Mouse (Mus musculus) intestine, embryonic 16.5 days (tissue): ENCODE data around the gene Zranb1. TPM values are rescaled to one million over a fixed set of nuclear protein-coding genes. Genes with fewer than 3 reads are reported as not detected.

ENCODE experiments used
- ATAC-seq: fragments of 200-750 bp; cut with Nextera tagmentation; 2 replicates; pipeline ENCODE4 v1.8.0; 2017; ENCODE audit warnings: moderate TSS enrichment, moderate library complexity
- H3K27ac ChIP-seq: fragments of 300-500 bp; sonication (generic); 2 replicates; pipeline ENCODE4 v1.5.1; 2014; ENCODE audit warnings: mild to moderate bottlenecking, low read length
- H3K27me3 ChIP-seq: fragments of 300-500 bp; sonication (generic); replicated peaks from 2 replicates; pipeline ENCODE4 v1.6.1; 2014; ENCODE audit warnings: low read length, control low read depth, mixed read lengths; ENCODE audit not compliant: control insufficient read depth, insufficient read depth
- H3K36me3 ChIP-seq: fragments of 300-500 bp; sonication (generic); 2 replicates; pipeline ENCODE4 v1.6.1; 2014; ENCODE audit warnings: low read length, control low read depth; ENCODE audit not compliant: control insufficient read depth, insufficient read depth
- H3K4me1 ChIP-seq: fragments of 300-500 bp; sonication (generic); 2 replicates; pipeline ENCODE4 v1.6.1; 2014; ENCODE audit warnings: low read length, control low read depth, mixed read lengths; ENCODE audit not compliant: control insufficient read depth, insufficient read depth
- H3K4me2 ChIP-seq: fragments of 300-500 bp; sonication (generic); 2 replicates; pipeline ENCODE4 v1.6.1; 2014; ENCODE audit warnings: low read depth, low read length, control low read depth
- H3K4me3 ChIP-seq: fragments of 300-500 bp; sonication (generic); 2 replicates; pipeline ENCODE4 v1.5.1; 2014; ENCODE audit warnings: mild to moderate bottlenecking, low read length
- H3K9ac ChIP-seq: fragments of 300-500 bp; sonication (generic); 2 replicates; pipeline ENCODE4 v1.6.1; 2014; ENCODE audit warnings: low read depth, low read length
- H3K9me3 ChIP-seq: fragments of 300-500 bp; sonication (generic); 2 replicates; pipeline ENCODE4 v1.6.1; 2016; ENCODE audit warnings: low read length, control low read depth; ENCODE audit not compliant: control insufficient read depth
- whole genome bisulfite sequencing: fragments of 180-500 bp; shearing (Covaris S2); extraction: QIAGEN DNeasy Blood & Tissue Kit; methylation state at CpG from one replicate; pipeline ENCODE4 v1.1.7; 2014; 5-methylcytosine and 5-hydroxymethylcytosine counted together
- polyA plus RNA-seq: library from polyadenylated mRNA; unstranded; fragments of >200 nt; fragmentation: Nextera tagmentation; extraction: Ambion mirVana; gene quantifications from 2 replicates; pipeline ENCODE4 v1.2.1, GENCODE M21; 2015

Gene Zranb1
- polyA plus RNA-seq, 1 experiment from 2014 or later, result 5.7 TPM

DNA sequence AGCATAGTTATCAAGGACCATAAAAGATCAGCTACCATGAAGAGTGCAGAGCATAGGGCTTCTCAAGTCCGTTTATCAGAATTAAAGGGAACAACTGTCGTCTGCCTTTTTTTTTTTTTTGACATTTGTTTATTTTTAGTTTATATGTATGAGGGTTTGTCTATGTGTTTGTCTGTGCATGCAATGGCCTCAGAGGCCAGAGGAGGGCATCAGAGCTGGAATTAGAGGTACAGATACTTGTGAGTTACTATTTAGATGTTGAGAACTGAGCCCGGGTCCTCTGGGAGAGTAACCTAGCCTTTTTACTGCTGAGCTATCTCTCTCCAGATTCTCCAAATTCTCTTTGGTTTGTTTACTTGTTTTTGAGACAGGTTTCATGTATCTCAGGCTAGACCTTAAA is 27.1 kb upstream of the Zranb1 start:
- Histone ChIP-seq H3K4me1 (peaks cover 5% of the 10 kb centered on the region; the same call in 1 of the 2 replicates), H3K27ac (no peak overlapping the region), H3K9me3 (peaks cover 3% of the 10 kb centered on the region; the same call in 1 of the 2 replicates), H3K36me3 (no peaks in the 10 kb centered on the region), H3K4me2 (no peak overlapping the region), H3K27me3 (no peaks in the 10 kb centered on the region), H3K9ac (no peak overlapping the region), H3K4me3 (no peak overlapping the region)
- WGBS, result 66% methylated on average over 3 of the region's 3 CpGs
- no peak for ATAC-seq

GRCm38 (mm10) chr7:132921971-132922370 is 9.0 kb upstream of the Zranb1 start:
- no peaks in the 10 kb centered on the region for H3K9me3 ChIP-seq
- H3K4me1 ChIP-seq, result no peaks in the 10 kb centered on the region
- H3K9ac ChIP-seq, result no peak overlapping the region
- no peaks in the 10 kb centered on the region for H3K36me3 ChIP-seq
- no peak overlapping the region for H3K27ac ChIP-seq
- H3K4me3 ChIP-seq, result no peak overlapping the region
- ATAC-seq, result no peak
- 48% methylated on average over 3 of the region's 3 CpGs for WGBS
- H3K27me3 ChIP-seq, result no peaks in the 10 kb centered on the region
- H3K4me2 ChIP-seq, result no peak overlapping the region

- ATAC-seq, result peak; percentile 88
- Histone ChIP-seq H3K27ac (no peak overlapping the region), H3K4me2 (no peak overlapping the region), H3K36me3 (no peaks in the 10 kb centered on the region), H3K4me1 (no peaks in the 10 kb centered on the region), H3K9me3 (no peaks in the 10 kb centered on the region), H3K9ac (no peak overlapping the region), H3K4me3 (no peak overlapping the region), H3K27me3 (no peaks in the 10 kb centered on the region)
- WGBS, result 57% methylated on average over 2 of the region's 2 CpGs
These were observed 5.7 kb upstream of the Zranb1 start for GRCm38 (mm10) chr7:132925227-132925626.

- no peak overlapping the region for H3K4me2 ChIP-seq
- H3K36me3 ChIP-seq, result no peaks in the 10 kb centered on the region
- H3K27ac ChIP-seq, result no peak overlapping the region
- no peak overlapping the region for H3K9ac ChIP-seq
- ATAC-seq, result no peak
- no peak overlapping the region for H3K4me3 ChIP-seq
- H3K9me3 ChIP-seq, result no peaks in the 10 kb centered on the region
- H3K27me3 ChIP-seq, result no peaks in the 10 kb centered on the region
- H3K4me1 ChIP-seq, result no peaks in the 10 kb centered on the region
- WGBS, result 62% methylated on average over 3 of the region's 3 CpGs
These were observed 3.7 kb upstream of the Zranb1 start for GRCm38 (mm10) chr7:132927201-132927600.

DNA sequence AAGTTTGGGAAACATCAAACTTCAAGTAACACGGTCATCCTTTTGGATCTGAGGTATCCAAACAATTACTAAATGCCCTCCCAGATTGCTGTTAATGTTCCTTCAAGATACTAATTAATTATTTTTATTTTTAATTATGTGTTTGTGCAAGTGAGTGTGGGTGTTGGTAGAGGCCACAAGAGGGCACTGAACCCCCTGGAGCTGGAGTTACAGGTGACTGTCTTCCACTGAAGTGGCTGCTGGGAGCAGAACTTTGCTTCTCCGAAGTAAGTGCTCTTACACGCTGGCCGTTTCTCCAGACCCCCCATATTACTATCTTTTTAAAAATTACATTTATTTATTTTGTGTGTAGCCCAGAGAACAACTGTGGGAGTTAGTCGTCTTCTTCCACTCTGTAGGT is 887 bp upstream of the Zranb1 start:
- Histone ChIP-seq H3K9me3 (no peaks in the 10 kb centered on the region), H3K4me1 (peaks cover 4% of the 10 kb centered on the region), H3K4me3 (peak overlapping the region; percentile 86), H3K4me2 (peak overlapping the region; percentile 65), H3K36me3 (no peaks in the 10 kb centered on the region), H3K27me3 (no peaks in the 10 kb centered on the region), H3K9ac (peak overlapping the region; percentile 91), H3K27ac (no peak overlapping the region)
- ATAC-seq, result no peak
- 81% methylated on average over 5 of the region's 5 CpGs for WGBS

- Histone ChIP-seq H3K27me3 (no peaks in the 10 kb centered on the region), H3K27ac (peak overlapping the region; percentile 98), H3K4me2 (peak overlapping the region; percentile 67), H3K4me1 (peaks cover 4% of the 10 kb centered on the region), H3K9ac (peak overlapping the region; percentile 91), H3K4me3 (peak overlapping the region; percentile 86), H3K9me3 (no peaks in the 10 kb centered on the region), H3K36me3 (no peaks in the 10 kb centered on the region)
- ATAC-seq, result 0 out of 2 replicates have a peak, but pooled peaks have one; percentile 0
- WGBS, result under 1% methylated on average over 53 of the region's 55 CpGs
These were observed 814 bp downstream of the Zranb1 start for GRCm38 (mm10) chr7:132931560-132932351.

GRCm38 (mm10) chr7:132933331-132933730 is 2.4 kb downstream of the Zranb1 start:
- Histone ChIP-seq H3K4me1 (peaks cover 4% of the 10 kb centered on the region), H3K36me3 (no peaks in the 10 kb centered on the region), H3K9me3 (no peaks in the 10 kb centered on the region), H3K27me3 (no peaks in the 10 kb centered on the region), H3K27ac (no peak overlapping the region), H3K4me2 (no peak overlapping the region), H3K9ac (no peak overlapping the region), H3K4me3 (no peak overlapping the region)
- WGBS, result 82% methylated on average over 1 of the region's 1 CpGs
- no peak for ATAC-seq

DNA sequence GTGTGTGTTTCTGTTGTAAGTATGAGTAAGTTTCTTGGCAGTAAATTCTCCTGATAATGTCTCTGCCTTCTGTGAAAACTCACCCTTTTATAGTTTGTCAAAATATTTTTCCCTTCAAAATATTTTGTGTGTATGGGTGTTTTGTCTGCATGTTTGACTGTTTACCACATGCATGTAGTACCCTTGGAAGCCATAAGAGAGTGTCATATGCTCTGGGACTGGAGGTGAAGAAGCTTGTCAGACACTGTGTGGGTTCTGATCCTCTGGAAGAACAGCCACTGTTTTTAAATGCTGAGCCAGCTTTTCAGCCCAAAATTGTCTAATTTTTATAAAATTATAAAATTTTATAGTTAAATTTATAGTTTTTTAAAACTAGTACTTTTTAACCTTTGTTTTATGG is 3.8 kb downstream of the Zranb1 start:
- H3K36me3 ChIP-seq, result no peaks in the 10 kb centered on the region
- H3K9ac ChIP-seq, result no peak overlapping the region
- ATAC-seq, result no peak
- H3K27ac ChIP-seq, result no peak overlapping the region
- H3K4me3 ChIP-seq, result no peak overlapping the region
- no peaks in the 10 kb centered on the region for H3K9me3 ChIP-seq
- no peak overlapping the region for H3K4me2 ChIP-seq
- H3K4me1 ChIP-seq, result peaks cover 4% of the 10 kb centered on the region
- no peaks in the 10 kb centered on the region for H3K27me3 ChIP-seq

- Histone ChIP-seq H3K36me3 (no peaks in the 10 kb centered on the region), H3K27me3 (no peaks in the 10 kb centered on the region), H3K9me3 (no peaks in the 10 kb centered on the region), H3K4me1 (peaks cover 3% of the 10 kb centered on the region; the same call in 1 of the 2 replicates), H3K4me2 (no peak overlapping the region), H3K27ac (no peak overlapping the region), H3K4me3 (no peak overlapping the region), H3K9ac (no peak overlapping the region)
- ATAC-seq, result no peak
- WGBS, result 74% methylated on average over 2 of the region's 2 CpGs
These were observed 8.2 kb downstream of the Zranb1 start for GRCm38 (mm10) chr7:132939118-132939517.

- no peak overlapping the region for H3K4me2 ChIP-seq
- peaks cover 3% of the 10 kb centered on the region; the same call in 1 of the 2 replicates for H3K4me1 ChIP-seq
- no peaks in the 10 kb centered on the region for H3K27me3 ChIP-seq
- no peak overlapping the region for H3K27ac ChIP-seq
- no peak for ATAC-seq
- no peak overlapping the region for H3K4me3 ChIP-seq
- WGBS, result 72% methylated on average over 2 of the region's 2 CpGs
- H3K9me3 ChIP-seq, result no peaks in the 10 kb centered on the region
- H3K36me3 ChIP-seq, result no peaks in the 10 kb centered on the region
- H3K9ac ChIP-seq, result no peak overlapping the region
These were observed 9.6 kb downstream of the Zranb1 start for GRCm38 (mm10) chr7:132940569-132940968.
